Mouse (Mus musculus) CH12.LX (cell line): ENCODE measurements around the gene Vegfd.

Source experiments
- CHD1 ChIP-seq: IDR thresholded peaks from 2 replicates; pipeline ENCODE4 v1.6.1; 2012; ENCODE audit warnings: low read depth, low read length, improper control_type of control experiment, inconsistent platforms
- CTCF ChIP-seq, 2 experiments: IDR thresholded peaks in 1 of 2; conservative IDR thresholded peaks in 1 of 2; 2 replicates each; pipeline ENCODE4 v1.5.1; 2011 to 2012; ENCODE audit warnings: low read depth in 2 of 2, low read length in 2 of 2, improper control_type of control experiment in 1 of 2, inconsistent platforms in 1 of 2, mild to moderate bottlenecking in 1 of 2, moderate library complexity in 1 of 2
- ETS1 ChIP-seq: conservative IDR thresholded peaks from 2 replicates; pipeline ENCODE4 v1.6.1; 2012; ENCODE audit warnings: low read depth, mild to moderate bottlenecking, inconsistent platforms, low read length, improper control_type of control experiment, moderate library complexity
- GABPA ChIP-seq: IDR thresholded peaks from 2 replicates; pipeline ENCODE4 v1.6.1; 2012; ENCODE audit warnings: low read depth, low read length, improper control_type of control experiment, inconsistent platforms; ENCODE audit not compliant: insufficient replicate concordance
- MAFK ChIP-seq: IDR thresholded peaks from 2 replicates; pipeline ENCODE4 v1.6.1; 2011; ENCODE audit warnings: low read length, improper control_type of control experiment; ENCODE audit not compliant: insufficient replicate concordance
- MAX ChIP-seq: IDR thresholded peaks from 2 replicates; pipeline ENCODE4 v1.6.1; 2011; ENCODE audit warnings: low read length, improper control_type of control experiment
- MAZ ChIP-seq: IDR thresholded peaks from 2 replicates; pipeline ENCODE4 v1.6.1; 2012; ENCODE audit warnings: low read depth, mild to moderate bottlenecking, inconsistent platforms, low read length, improper control_type of control experiment, moderate library complexity
- POLR2A ChIP-seq: IDR thresholded peaks from 2 replicates; pipeline ENCODE4 v1.6.1; 2011; ENCODE audit warnings: low read depth, mild to moderate bottlenecking, improper control_type of control experiment, low read length
- POLR2AphosphoS2 ChIP-seq: IDR thresholded peaks from 2 replicates; pipeline ENCODE4 v1.6.1; 2011; ENCODE audit warnings: low read depth, low read length, improper control_type of control experiment
- UBTF ChIP-seq: IDR thresholded peaks from 2 replicates; pipeline ENCODE4 v1.6.1; 2012; ENCODE audit warnings: low read depth, mild to moderate bottlenecking, inconsistent platforms, low read length, improper control_type of control experiment, moderate library complexity
- ZMIZ1 ChIP-seq: IDR thresholded peaks from 2 replicates; pipeline ENCODE4 v1.6.1; 2012; ENCODE audit warnings: low read depth, mild to moderate bottlenecking, inconsistent platforms, low read length, improper control_type of control experiment
- ZNF384 ChIP-seq: IDR thresholded peaks from 2 replicates; pipeline ENCODE4 v1.6.1; 2012; ENCODE audit warnings: low read depth, low read length, improper control_type of control experiment, inconsistent platforms

DNA sequence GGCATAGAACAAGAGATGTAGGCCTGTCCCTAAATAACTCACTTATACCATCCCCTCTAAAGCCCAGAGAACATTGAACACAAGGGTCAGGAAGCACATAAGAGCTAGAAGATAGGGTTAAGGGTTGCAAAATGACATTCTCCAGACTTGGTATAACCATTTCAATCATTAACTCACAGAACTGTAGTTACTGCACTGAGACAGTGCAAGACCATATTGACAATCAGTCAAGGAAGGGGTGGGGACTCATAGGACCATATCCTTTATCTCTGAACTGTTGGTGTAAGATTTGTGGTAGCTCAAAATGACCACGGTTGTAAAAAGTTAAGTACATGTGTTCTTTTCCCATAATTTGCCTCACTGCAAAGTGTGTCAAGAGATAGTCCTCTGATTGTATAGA, 37.4 kb downstream of the Vegfd start:
- TF ChIP-seq CTCF (conservative IDR thresholded peaks at IDR 0.05 in 1 of 2, IDR thresholded peaks at IDR 0.05 in 1 of 2; ENCODE audit: low read depth in 2 of 2, low read length in 2 of 2): no peak
- no peak for TF ChIP-seq POLR2AphosphoS2
- no peak for TF ChIP-seq MAX
- TF ChIP-seq UBTF: no peak
- no peak for TF ChIP-seq ETS1
- TF ChIP-seq ZMIZ1: no peak
- no peak for TF ChIP-seq CHD1
- no peak for TF ChIP-seq MAFK
- no peak for TF ChIP-seq POLR2A
- no peak for TF ChIP-seq ZNF384
- no peak for TF ChIP-seq MAZ
- TF ChIP-seq GABPA: no peak
